Mouse (Mus musculus) neural tube, embryonic 13.5 days (tissue): ENCODE measurements around the gene Usp21. TPM values are rescaled to one million over a fixed set of nuclear protein-coding genes. Genes with fewer than 3 reads are reported as not detected.
A peak's percentile ranks its signal among the peaks of the same experiment; 100 is the strongest.

Source experiments
- ATAC-seq: fragments of 200-750 bp; cut with Nextera tagmentation; 2 replicates; pipeline ENCODE4 v1.8.0; 2017; ENCODE audit warnings: low read depth, mild to moderate bottlenecking, moderate TSS enrichment, moderate library complexity
- H3K27ac ChIP-seq: fragments of 300-500 bp; sonication (generic); replicated peaks from 2 replicates; pipeline ENCODE4 v1.5.1; 2015; ENCODE audit warnings: moderate library complexity, mild to moderate bottlenecking, inconsistent platforms
- H3K27me3 ChIP-seq: fragments of 300-500 bp; sonication (generic); 2 replicates; pipeline ENCODE4 v1.6.1; 2015; ENCODE audit warnings: mild to moderate bottlenecking, inconsistent platforms
- H3K36me3 ChIP-seq: fragments of 300-500 bp; sonication (generic); 2 replicates; pipeline ENCODE4 v1.6.1; 2015; ENCODE audit warnings: mild to moderate bottlenecking, inconsistent platforms
- H3K4me1 ChIP-seq: fragments of 300-500 bp; sonication (generic); replicated peaks from 2 replicates; pipeline ENCODE4 v1.6.1; 2015; ENCODE audit warnings: inconsistent platforms
- H3K4me2 ChIP-seq: fragments of 300-500 bp; sonication (generic); 2 replicates; pipeline ENCODE4 v1.6.1; 2015; ENCODE audit warnings: inconsistent platforms, mild to moderate bottlenecking, moderate library complexity
- H3K4me3 ChIP-seq: fragments of 300-500 bp; sonication (generic); 2 replicates; pipeline ENCODE4 v1.5.1; 2015; ENCODE audit warnings: mild to moderate bottlenecking, inconsistent platforms
- H3K9ac ChIP-seq: fragments of 300-500 bp; sonication (generic); 2 replicates; pipeline ENCODE4 v1.6.1; 2015; ENCODE audit warnings: moderate library complexity, mild to moderate bottlenecking, inconsistent platforms
- H3K9me3 ChIP-seq: fragments of 300-500 bp; sonication (generic); 2 replicates; pipeline ENCODE4 v1.6.1; 2016; ENCODE audit warnings: inconsistent platforms
- WGBS: fragments of 180-500 bp; shearing (Covaris S2); methylation state at CpG from one replicate; pipeline ENCODE4 v1.1.7; 2015; 5-methylcytosine and 5-hydroxymethylcytosine counted together
- polyA plus RNA-seq: library from polyadenylated mRNA; unstranded; fragments of >200 nt; fragmentation: Nextera tagmentation; extraction: Ambion mirVana; gene quantifications from 2 replicates; pipeline ENCODE4 v1.2.1, GENCODE M21; 2015

Gene Usp21
- polyA plus RNA-seq, 1 experiment from 2014 or later, result 89.3 TPM

GRCm38 (mm10) chr1:171262594-171263130, 25.1 kb downstream of the Usp21 start:
- H3K4me1 ChIP-seq, result peaks cover 9% of the 10 kb centered on the region
- 4% methylated on average over 8 of the region's 8 CpGs for WGBS
- peak; percentile 64 for ATAC-seq
- no peaks in the 10 kb centered on the region for H3K36me3 ChIP-seq
- H3K9me3 ChIP-seq, result no peaks in the 10 kb centered on the region
- peak overlapping the region; percentile 28 for H3K4me3 ChIP-seq
- no peaks in the 10 kb centered on the region for H3K27me3 ChIP-seq
- H3K4me2 ChIP-seq, result peak overlapping the region; percentile 56
- peak overlapping the region; percentile 62 for H3K9ac ChIP-seq
- H3K27ac ChIP-seq, result peak overlapping the region; percentile 87

GRCm38 (mm10) chr1:171260316-171260715, 27.5 kb downstream of the Usp21 start:
- 73% methylated on average over 3 of the region's 3 CpGs for WGBS
- no peak for ATAC-seq
- Histone ChIP-seq H3K27ac (no peak overlapping the region), H3K4me3 (no peak overlapping the region), H3K36me3 (no peaks in the 10 kb centered on the region), H3K4me2 (no peak overlapping the region), H3K4me1 (peaks cover 9% of the 10 kb centered on the region), H3K9ac (no peak overlapping the region), H3K27me3 (no peaks in the 10 kb centered on the region), H3K9me3 (no peaks in the 10 kb centered on the region)

- H3K4me2 ChIP-seq, result no peak overlapping the region
- no peak overlapping the region for H3K9ac ChIP-seq
- no peaks in the 10 kb centered on the region for H3K9me3 ChIP-seq
- H3K36me3 ChIP-seq, result no peaks in the 10 kb centered on the region
- WGBS, result 81% methylated on average over 17 of the region's 17 CpGs
- H3K27me3 ChIP-seq, result no peaks in the 10 kb centered on the region
- H3K4me1 ChIP-seq, result peaks cover 9% of the 10 kb centered on the region
- H3K27ac ChIP-seq, result no peak overlapping the region
- no peak overlapping the region for H3K4me3 ChIP-seq
- ATAC-seq, result no peak
Observed at GRCm38 (mm10) chr1:171258921-171259320, 28.9 kb downstream of the Usp21 start.

- no peak overlapping the region for H3K9ac ChIP-seq
- no peak overlapping the region for H3K27ac ChIP-seq
- H3K4me3 ChIP-seq, result no peak overlapping the region
- WGBS, result 87% methylated on average over 9 of the region's 9 CpGs
- H3K36me3 ChIP-seq, result no peaks in the 10 kb centered on the region
- H3K9me3 ChIP-seq, result no peaks in the 10 kb centered on the region
- no peaks in the 10 kb centered on the region for H3K27me3 ChIP-seq
- ATAC-seq, result no peak
- no peak overlapping the region for H3K4me2 ChIP-seq
- H3K4me1 ChIP-seq, result peaks cover 12% of the 10 kb centered on the region
Observed at GRCm38 (mm10) chr1:171257781-171258180, 30.0 kb downstream of the Usp21 start.

- Histone ChIP-seq H3K9ac (no peak overlapping the region), H3K27ac (no peak overlapping the region), H3K4me2 (no peak overlapping the region), H3K27me3 (no peaks in the 10 kb centered on the region), H3K9me3 (no peaks in the 10 kb centered on the region), H3K4me3 (no peak overlapping the region), H3K4me1 (peaks cover 11% of the 10 kb centered on the region), H3K36me3 (no peaks in the 10 kb centered on the region)
- ATAC-seq, result no peak
- WGBS, result 63% methylated on average over 15 of the region's 15 CpGs
Observed at GRCm38 (mm10) chr1:171256937-171257548, 30.7 kb downstream of the Usp21 start.

GRCm38 (mm10) chr1:171256095-171256818, 31.5 kb downstream of the Usp21 start:
- WGBS, result 91% methylated on average over 24 of the region's 24 CpGs
- no peak for ATAC-seq
- Histone ChIP-seq H3K9ac (no peak overlapping the region), H3K27ac (no peak overlapping the region), H3K4me1 (peaks cover 17% of the 10 kb centered on the region), H3K27me3 (no peaks in the 10 kb centered on the region), H3K4me2 (no peak overlapping the region), H3K9me3 (no peaks in the 10 kb centered on the region), H3K36me3 (no peaks in the 10 kb centered on the region), H3K4me3 (no peak overlapping the region)

- H3K4me1 ChIP-seq, result peaks cover 53% of the 10 kb centered on the region
- peak overlapping the region; percentile 53 for H3K4me2 ChIP-seq
- 58% methylated on average over 17 of the region's 17 CpGs for WGBS
- ATAC-seq, result no peak
- H3K27me3 ChIP-seq, result no peaks in the 10 kb centered on the region
- no peaks in the 10 kb centered on the region for H3K36me3 ChIP-seq
- H3K9me3 ChIP-seq, result no peaks in the 10 kb centered on the region
- H3K27ac ChIP-seq, result peak overlapping the region; percentile 77; the same call in 1 of the 2 replicates
- no peak overlapping the region for H3K9ac ChIP-seq
- H3K4me3 ChIP-seq, result no peak overlapping the region
Observed at GRCm38 (mm10) chr1:171252415-171252814, 35.4 kb downstream of the Usp21 start.

- H3K9ac ChIP-seq, result peak overlapping the region; percentile 41
- no peaks in the 10 kb centered on the region for H3K9me3 ChIP-seq
- H3K4me3 ChIP-seq, result peak overlapping the region; percentile 29
- no peaks in the 10 kb centered on the region for H3K27me3 ChIP-seq
- ATAC-seq, result no peak
- 2% methylated on average over 13 of the region's 13 CpGs for WGBS
- H3K27ac ChIP-seq, result peak overlapping the region; percentile 77
- peaks cover 55% of the 10 kb centered on the region for H3K4me1 ChIP-seq
- no peaks in the 10 kb centered on the region for H3K36me3 ChIP-seq
- H3K4me2 ChIP-seq, result peak overlapping the region; percentile 53
Observed at GRCm38 (mm10) chr1:171251594-171252324, 36.0 kb downstream of the Usp21 start.

- Histone ChIP-seq H3K9ac (peak within 1 kb of the TSS; percentile 41), H3K9me3 (no peaks in the 10 kb centered on the region), H3K36me3 (no peaks in the 10 kb centered on the region), H3K27ac (peak within 1 kb of the TSS; percentile 77), H3K4me3 (peak within 1 kb of the TSS; percentile 29), H3K4me1 (peaks cover 61% of the 10 kb centered on the region), H3K4me2 (peak within 1 kb of the TSS; percentile 53), H3K27me3 (no peaks in the 10 kb centered on the region)
- WGBS, result 12% methylated on average over 26 of the region's 26 CpGs
- ATAC-seq, result peak; percentile 7; the same call in 1 of the 2 replicates
Observed at GRCm38 (mm10) chr1:171250680-171251593, 36.9 kb downstream of the Usp21 start, which contains the start of gene Ndufs2. Gene Ndufs2 (minus strand): TSS chr1:171251388.

GRCm38 (mm10) chr1:171249913-171250600, 37.7 kb downstream of the Usp21 start, which contains the start of gene Adamts4:
Gene Adamts4 (plus strand): TSS chr1:171250421.
- Histone ChIP-seq H3K9ac (peak within 1 kb of the TSS; percentile 41), H3K27me3 (no peaks in the 10 kb centered on the region), H3K4me3 (peak within 1 kb of the TSS; percentile 29), H3K4me1 (peaks cover 68% of the 10 kb centered on the region), H3K36me3 (peaks cover 6% of the 10 kb centered on the region; the same call in 1 of the 2 replicates), H3K27ac (peak within 1 kb of the TSS; percentile 81), H3K4me2 (peak within 1 kb of the TSS; percentile 53), H3K9me3 (no peaks in the 10 kb centered on the region)
- no peak for ATAC-seq
- 17% methylated on average over 5 of the region's 5 CpGs for WGBS
